Mouse (Mus musculus) myocyte (in vitro differentiated cells): ENCODE measurements around the gene Atp13a3.
A peak's percentile ranks its signal among the peaks of the same experiment; 100 is the strongest.

Experiments used
- CEBPB ChIP-seq: IDR thresholded peaks from 2 replicates; pipeline ENCODE4 v1.6.1; 2011; ENCODE audit warnings: mild to moderate bottlenecking, moderate library complexity; ENCODE audit not compliant: poor library complexity, insufficient read depth, severe bottlenecking
- E2F4 ChIP-seq: IDR thresholded peaks from one replicate; pipeline ENCODE4 v1.6.1; 2011; ENCODE audit warnings: mild to moderate bottlenecking, control low read depth, moderate library complexity; ENCODE audit not compliant: insufficient read depth
- MAX ChIP-seq: IDR thresholded peaks from one replicate; pipeline ENCODE4 v1.6.1; 2011; ENCODE audit warnings: low read depth, mild to moderate bottlenecking, control low read depth
- MYOD1 ChIP-seq, 3 experiments: IDR thresholded peaks; one replicate each; pipeline ENCODE4 v1.6.1; 2011; ENCODE audit warnings: control low read depth in 2 of 3, low read depth in 2 of 3, mild to moderate bottlenecking in 2 of 3, moderate library complexity in 1 of 3; ENCODE audit not compliant: insufficient read length in 2 of 3, control insufficient read depth in 1 of 3
- MYOG ChIP-seq, 3 experiments: IDR thresholded peaks; one replicate each; pipeline ENCODE4 v1.6.1; 2011; ENCODE audit warnings: control low read depth in 2 of 3, low read depth in 2 of 3, mild to moderate bottlenecking in 2 of 3; ENCODE audit not compliant: insufficient read length in 2 of 3, control insufficient read depth in 1 of 3, insufficient read depth in 1 of 3
- POLR2A ChIP-seq: IDR thresholded peaks from one replicate; pipeline ENCODE4 v1.6.1; 2011; ENCODE audit warnings: low read depth, mild to moderate bottlenecking, control low read depth, moderate library complexity; ENCODE audit not compliant: insufficient read length
- POLR2AphosphoS2 ChIP-seq: IDR thresholded peaks from one replicate; pipeline ENCODE4 v1.6.1; 2011; ENCODE audit warnings: low read depth, control low read depth; ENCODE audit not compliant: insufficient read length
- REST ChIP-seq: IDR thresholded peaks from one replicate; pipeline ENCODE4 v1.6.1; 2011; ENCODE audit warnings: mild to moderate bottlenecking, control low read depth, moderate library complexity; ENCODE audit not compliant: insufficient read depth, insufficient read length
- TCF12 ChIP-seq: IDR thresholded peaks from one replicate; pipeline ENCODE4 v1.6.1; 2011; ENCODE audit warnings: mild to moderate bottlenecking, control low read depth; ENCODE audit not compliant: poor library complexity, insufficient read depth, severe bottlenecking
- TCF3 ChIP-seq: IDR thresholded peaks from one replicate; pipeline ENCODE4 v1.6.1; 2011; ENCODE audit warnings: low read depth, control low read depth; ENCODE audit not compliant: insufficient read length
- USF1 ChIP-seq: IDR thresholded peaks from one replicate; pipeline ENCODE4 v1.6.1; 2011; ENCODE audit warnings: low read depth, mild to moderate bottlenecking, control low read depth, moderate library complexity

- TF ChIP-seq REST (no peak), POLR2A (no peak), MAX (no peak), POLR2AphosphoS2 (peak; percentile 21), USF1 (no peak), E2F4 (no peak), TCF3 (no peak), CEBPB (no peak), MYOG (IDR thresholded peaks at IDR 0.05; ENCODE audit: control insufficient read depth in 1 of 3, insufficient read depth in 1 of 3, insufficient read length in 2 of 3, low read depth in 2 of 3) (no peak), MYOD1 (IDR thresholded peaks at IDR 0.05; ENCODE audit: control insufficient read depth in 1 of 3, insufficient read length in 2 of 3, low read depth in 2 of 3) (no peak), TCF12 (no peak)
Observed at GRCm38 (mm10) chr16:30307306-30307705, 98.5 kb downstream of the Atp13a3 start.
